Mouse (Mus musculus) retina, postnatal 1 day (tissue): ENCODE results near the gene Lrrc45.

Experiments used
- DNase-seq: peaks from one replicate; pipeline ENCODE4 v3.0.0-alpha.2; 2012

Gene Lrrc45

GRCm38 (mm10) chr11:120704486-120705325, 9.0 kb upstream of the Lrrc45 start:
- peak; percentile 90 for DNase-seq

- DNase-seq = no peak
These were observed 7.6 kb upstream of the Lrrc45 start for GRCm38 (mm10) chr11:120706120-120706519.

GRCm38 (mm10) chr11:120707225-120707624, 6.5 kb upstream of the Lrrc45 start:
- DNase-seq = peak; percentile 53

GRCm38 (mm10) chr11:120707969-120708368, 5.8 kb upstream of the Lrrc45 start:
- DNase-seq = no peak

GRCm38 (mm10) chr11:120709551-120709950, 4.2 kb upstream of the Lrrc45 start:
- DNase-seq = no peak

- no peak for DNase-seq
These were observed 3.1 kb upstream of the Lrrc45 start for GRCm38 (mm10) chr11:120710672-120711071.

- DNase-seq = no peak
These were observed 1.6 kb upstream of the Lrrc45 start for GRCm38 (mm10) chr11:120711980-120712604.

- peak; percentile 73 for DNase-seq
These were observed 755 bp upstream of the Lrrc45 start for GRCm38 (mm10) chr11:120712771-120713568.

- DNase-seq = no peak
These were observed 821 bp downstream of the Lrrc45 start for GRCm38 (mm10) chr11:120714546-120714945.

- DNase-seq = no peak
These were observed 1.4 kb downstream of the Lrrc45 start for GRCm38 (mm10) chr11:120715131-120715530.

GRCm38 (mm10) chr11:120719242-120719641, 5.5 kb downstream of the Lrrc45 start:
- DNase-seq = no peak

GRCm38 (mm10) chr11:120719841-120720376, 6.2 kb downstream of the Lrrc45 start:
- no peak for DNase-seq

- peak; percentile 94 for DNase-seq
These were observed 6.7 kb downstream of the Lrrc45 start for GRCm38 (mm10) chr11:120720450-120720849.

- peak; percentile 82 for DNase-seq
These were observed 7.7 kb downstream of the Lrrc45 start, which contains the start of gene Rac3 for GRCm38 (mm10) chr11:120721124-120722066. Rac3 (plus strand) TSS chr11:120721470.

- DNase-seq = peak; percentile 33
These were observed 8.4 kb downstream of the Lrrc45 start for GRCm38 (mm10) chr11:120722067-120722630.

GRCm38 (mm10) chr11:120722761-120723382, 9.1 kb downstream of the Lrrc45 start:
- no peak for DNase-seq

GRCm38 (mm10) chr11:120723509-120723908, 9.8 kb downstream of the Lrrc45 start:
- DNase-seq = no peak

GRCm38 (mm10) chr11:120726243-120727168, 12.8 kb downstream of the Lrrc45 start:
- no peak for DNase-seq

GRCm38 (mm10) chr11:120727169-120727527, 13.4 kb downstream of the Lrrc45 start, which contains the start of gene Dcxr:
Dcxr (minus strand) TSS chr11:120727281.
- peak; percentile 94 for DNase-seq

GRCm38 (mm10) chr11:120727564-120727963, 13.8 kb downstream of the Lrrc45 start:
- no peak for DNase-seq
